In genomic region chr1:155594141-155594540, GRCm38 (mm10) we compare ENCODE assay signal across 16 mouse cellular contexts. TPM values are rescaled to one million over a fixed set of nuclear protein-coding genes. Genes with fewer than 3 reads are reported as not detected.
DNase-seq lines count a peak whose midpoint lies in the region; ATAC-seq and TF ChIP-seq lines count a peak whose summit lies in the region.
"Had no signal": no experiment of that assay in that cellular context is flagged by ENCODE, and none has a peak within 500 bp of the region (broad histone marks: within the 10 kb centered on the region; RNA-seq: fewer than 3 reads in every experiment).

No protein-coding gene starts in this region.

- H3K9ac ChIP-seq in embryonic facial prominence, embryonic 11.5 days (replicated peaks; ENCODE audit: low read length), result no peak overlapping the region
- no peak overlapping the region for H3K9ac ChIP-seq in liver, embryonic 11.5 days (ENCODE audit: low read depth, low read length)
- H3K9ac ChIP-seq: embryonic facial prominence, embryonic 13.5 days; limb, embryonic 12.5 days; lung, embryonic 15.5 days had no signal

- no peak overlapping the region for H3K4me2 ChIP-seq in embryonic facial prominence, embryonic 11.5 days (ENCODE audit: low read depth, low read length)
- H3K4me2 ChIP-seq in liver, embryonic 11.5 days, result no peak overlapping the region
- H3K4me2 ChIP-seq: embryonic facial prominence, embryonic 13.5 days; limb, embryonic 12.5 days; lung, embryonic 15.5 days; midbrain, embryonic 11.5 days had no signal

- H3K36me3 ChIP-seq in kidney, adult 2 months (ENCODE audit: control insufficient read depth, insufficient read depth, low read length), result no peaks in the 10 kb centered on the region
- peaks cover 42% of the 10 kb centered on the region for H3K36me3 ChIP-seq in G1E (replicated peaks)
- H3K36me3 ChIP-seq in embryonic facial prominence, embryonic 11.5 days (replicated peaks; ENCODE audit: control insufficient read depth, insufficient read depth, low read depth, low read length), result no peaks in the 10 kb centered on the region
- H3K36me3 ChIP-seq in liver, embryonic 11.5 days (ENCODE audit: control insufficient read depth, insufficient read depth, low read length), result no peaks in the 10 kb centered on the region
- H3K36me3 ChIP-seq: embryonic facial prominence, embryonic 13.5 days; limb, embryonic 12.5 days; lung, embryonic 15.5 days had no signal

- peaks cover 5% of the 10 kb centered on the region; the same call in 1 of the 2 replicates for H3K4me1 ChIP-seq in kidney, adult 2 months (ENCODE audit: control insufficient read depth, insufficient read depth, low read length)
- H3K4me1 ChIP-seq in G1E (ENCODE audit: insufficient read depth, low read depth, low read length), result no peaks in the 10 kb centered on the region
- no peaks in the 10 kb centered on the region for H3K4me1 ChIP-seq in embryonic facial prominence, embryonic 11.5 days (ENCODE audit: control insufficient read depth, insufficient read depth, low read length)
- no peaks in the 10 kb centered on the region for H3K4me1 ChIP-seq in liver, embryonic 11.5 days (replicated peaks; ENCODE audit: control insufficient read depth, insufficient read depth, low read length)
- H3K4me1 ChIP-seq: embryonic facial prominence, embryonic 13.5 days; limb, embryonic 12.5 days; lung, embryonic 15.5 days had no signal

- no peak for ATAC-seq in G1E (ENCODE audit: extremely low read depth, insufficient number of reproducible peaks, low FRiP score, poor library complexity, severe bottlenecking)
- ATAC-seq in embryonic facial prominence, embryonic 11.5 days (replicated peaks; ENCODE audit: insufficient number of reproducible peaks, low FRiP score, low TSS enrichment, low read depth), result no peak
- no peak for ATAC-seq in liver, embryonic 11.5 days (replicated peaks; ENCODE audit: low FRiP score)
- ATAC-seq: activated CD4-positive, CD25-positive, alpha-beta regulatory T cell, adult 4 months; hindbrain, embryonic 16.5 days had no signal

- H3K27ac ChIP-seq in kidney, adult 2 months (ENCODE audit: insufficient read depth, low read depth, low read length), result no peak overlapping the region
- H3K27ac ChIP-seq in embryonic facial prominence, embryonic 11.5 days (replicated peaks; ENCODE audit: low read depth, low read length), result no peak overlapping the region
- H3K27ac ChIP-seq in liver, embryonic 11.5 days (ENCODE audit: low read depth, low read length), result no peak overlapping the region
- H3K27ac ChIP-seq: embryonic facial prominence, embryonic 13.5 days; limb, embryonic 12.5 days; lung, embryonic 15.5 days had no signal

- no peaks in the 10 kb centered on the region; the same call in 1 of the 2 replicates for H3K27me3 ChIP-seq in kidney, adult 2 months (replicated peaks; ENCODE audit: control insufficient read depth, insufficient read depth, low read length)
- no peaks in the 10 kb centered on the region for H3K27me3 ChIP-seq in G1E (ENCODE audit: insufficient read depth, low read length)
- no peaks in the 10 kb centered on the region for H3K27me3 ChIP-seq in embryonic facial prominence, embryonic 11.5 days (ENCODE audit: control insufficient read depth, insufficient read depth, low read length)
- H3K27me3 ChIP-seq in liver, embryonic 11.5 days (replicated peaks; ENCODE audit: control insufficient read depth, insufficient read depth, low read length), result no peaks in the 10 kb centered on the region
- H3K27me3 ChIP-seq: CH12.LX; embryonic facial prominence, embryonic 13.5 days; limb, embryonic 12.5 days; lung, embryonic 15.5 days had no signal

- TF ChIP-seq CTCF in kidney, adult 2 months (conservative IDR thresholded peaks at IDR 0.05; ENCODE audit: insufficient read depth, insufficient read length, low read depth, low read length), result no peak
- no peak for TF ChIP-seq CTCF in G1E (IDR thresholded peaks at IDR 0.05; ENCODE audit: low read depth, low read length)

- H3K9me3 ChIP-seq in G1E (replicated peaks), result no peaks in the 10 kb centered on the region
- H3K9me3 ChIP-seq in embryonic facial prominence, embryonic 11.5 days (replicated peaks; ENCODE audit: control insufficient read depth, low read length), result no peaks in the 10 kb centered on the region
- no peaks in the 10 kb centered on the region for H3K9me3 ChIP-seq in liver, embryonic 11.5 days (ENCODE audit: control insufficient read depth, low read length)
- H3K9me3 ChIP-seq: embryonic facial prominence, embryonic 13.5 days; limb, embryonic 12.5 days; lung, embryonic 15.5 days had no signal

- DNase-seq in kidney, adult 2 months, result peak; percentile 21
- no peak for DNase-seq in kidney, adult 11 months
- peak; percentile 33 for DNase-seq in 3T3-L1 (ENCODE audit: low read depth, low spot score)
- DNase-seq in G1E (ENCODE audit: low spot score), result peak; percentile 8
- DNase-seq in embryonic facial prominence, embryonic 11.5 days (ENCODE audit: low spot score), result peak; percentile 66
- no peak for DNase-seq in layer of hippocampus, postnatal 25 days (ENCODE audit: extremely low spot score in 1 of 2, low spot score in 1 of 2)
- no peak for DNase-seq in frontal cortex, postnatal 10 days (ENCODE audit: low spot score in 2 of 2)
- no peak for DNase-seq in liver, embryonic 11.5 days (ENCODE audit: low spot score)
- DNase-seq: cerebellum, adult 9-10 months had no signal

- WGBS in kidney, adult 2 months, result 22% methylated on average over 1 of the region's 1 CpGs
- WGBS in embryonic facial prominence, embryonic 11.5 days, result 46% methylated on average over 1 of the region's 1 CpGs
- 65% methylated on average over 1 of the region's 1 CpGs for WGBS in liver, embryonic 11.5 days

- no peak for TF ChIP-seq POLR2A in kidney, adult 2 months (IDR thresholded peaks at IDR 0.05; ENCODE audit: low read depth, low read length)

- no peak overlapping the region for H3K4me3 ChIP-seq in kidney, adult 2 months (ENCODE audit: insufficient read depth, low read depth, low read length)
- H3K4me3 ChIP-seq in G1E (ENCODE audit: low read depth, low read length), result no peak overlapping the region
- no peak overlapping the region for H3K4me3 ChIP-seq in embryonic facial prominence, embryonic 11.5 days (ENCODE audit: low read depth, low read length)
- no peak overlapping the region for H3K4me3 ChIP-seq in liver, embryonic 11.5 days (ENCODE audit: low read depth, low read length)
- H3K4me3 ChIP-seq: embryonic facial prominence, embryonic 13.5 days; limb, embryonic 12.5 days; lung, embryonic 15.5 days had no signal

RNA-seq across cellular contexts. Expression of gene Acbd6, which starts 36.2 kb away (rescaled TPM):
- polyA plus RNA-seq in kidney, adult 2 months (2012; rRNA removed), result 75.4 and 92.9 TPM in 2 replicates
- total RNA-seq in G1E (2014; fragmentation: Nextera tagmentation), result 74.8 and 86.7 TPM in 2 replicates
- total RNA-seq in G1E (2017), result 47.0 and 74.8 TPM in 2 replicates
- polyA plus RNA-seq in G1E (2012), result 445 and 569 TPM in 2 replicates
- polyA plus RNA-seq in embryonic facial prominence, embryonic 11.5 days (2014; fragmentation: Nextera tagmentation; extraction: Ambion mirVana), result 83.2 and 85.2 TPM in 2 replicates
- 10 to 100 TPM; 92.0 to 97.1 TPM for total RNA-seq in layer of hippocampus, postnatal 25 days (2021)
- polyA plus RNA-seq in liver, embryonic 11.5 days (2014; fragmentation: Nextera tagmentation; extraction: Ambion mirVana), result 101 and 106 TPM in 2 replicates

Comparison
In these comparisons a context has a peak if more than half of its experiments do, and no peak if none do; other contexts are left out.
1. DNase-seq: peak in kidney, adult 2 months (single experiment), 3T3-L1 (single experiment), G1E (single experiment) and embryonic facial prominence, embryonic 11.5 days (single experiment); none in kidney, adult 11 months (single experiment), layer of hippocampus, postnatal 25 days (0 of 2), frontal cortex, postnatal 10 days (0 of 2) and liver, embryonic 11.5 days (single experiment).